Mouse (Mus musculus) hindbrain, postnatal 0 days (tissue): ENCODE measurements around the gene Rnf145. TPM values are rescaled to one million over a fixed set of nuclear protein-coding genes. Genes with fewer than 3 reads are reported as not detected.

Experiments used
- ATAC-seq: fragments of 200-750 bp; cut with Nextera tagmentation; 2 replicates; pipeline ENCODE4 v1.8.0; 2017; ENCODE audit warnings: mild to moderate bottlenecking, moderate TSS enrichment, moderate library complexity
- DNase-seq: peaks from one replicate; pipeline ENCODE4 v3.0.0-alpha.2; 2015; ENCODE audit warnings: low spot score
- H3K27ac ChIP-seq: fragments of 300-500 bp; sonication (generic); 2 replicates; pipeline ENCODE4 v1.5.1; 2014; ENCODE audit warnings: mild to moderate bottlenecking
- H3K27me3 ChIP-seq: fragments of 300-500 bp; sonication (generic); 2 replicates; pipeline ENCODE4 v1.6.1; 2014; ENCODE audit warnings: low read length, mixed read lengths; ENCODE audit not compliant: insufficient read depth
- H3K36me3 ChIP-seq: fragments of 300-500 bp; sonication (generic); 2 replicates; pipeline ENCODE4 v1.6.1; 2014; ENCODE audit warnings: low read length, mixed read lengths; ENCODE audit not compliant: insufficient read depth
- H3K4me1 ChIP-seq: fragments of 300-500 bp; sonication (generic); 2 replicates; pipeline ENCODE4 v1.6.1; 2014; ENCODE audit warnings: antibody characterized with exemption, low read length, mixed read lengths; ENCODE audit not compliant: insufficient read depth
- H3K4me2 ChIP-seq: fragments of 300-500 bp; sonication (generic); 2 replicates; pipeline ENCODE4 v1.6.1; 2014; ENCODE audit warnings: low read depth, mild to moderate bottlenecking, low read length, moderate library complexity, mixed read lengths
- H3K4me3 ChIP-seq: fragments of 300-500 bp; sonication (generic); 2 replicates; pipeline ENCODE4 v1.5.1; 2014; ENCODE audit warnings: low read length
- H3K9ac ChIP-seq: fragments of 300-500 bp; sonication (generic); replicated peaks from 2 replicates; pipeline ENCODE4 v1.6.1; 2014; ENCODE audit warnings: mild to moderate bottlenecking, low read length, moderate library complexity, mixed read lengths
- H3K9me3 ChIP-seq: fragments of 300-500 bp; sonication (generic); 2 replicates; pipeline ENCODE4 v1.6.1; 2016; ENCODE audit warnings: low read length, mixed read lengths
- CTCF ChIP-seq: IDR thresholded peaks from 2 replicates; pipeline ENCODE4 v1.5.1; 2016; ENCODE audit warnings: antibody characterized with exemption, control low read depth, low read depth
- WGBS: fragments of 180-500 bp; shearing (Covaris S2); extraction: QIAGEN DNeasy Blood & Tissue Kit; methylation state at CpG from one replicate; pipeline ENCODE4 v1.1.7; 2014; 5-methylcytosine and 5-hydroxymethylcytosine counted together
- polyA plus RNA-seq: library from polyadenylated mRNA; unstranded; fragments of >200 nt; fragmentation: Nextera tagmentation; extraction: Ambion mirVana; gene quantifications from 2 replicates; pipeline ENCODE4 v1.2.1, GENCODE M21; 2015
- total RNA-seq: library from RNA; depleted of rRNA; stranded (reverse); fragments of >200 nt; gene quantifications from 2 replicates; pipeline ENCODE4 v1.2.3, GENCODE M21; 2014

Rnf145 gene
- total and polyA plus RNA-seq, 2 experiments from 2014 or later = 92.9 to 122 TPM

DNA sequence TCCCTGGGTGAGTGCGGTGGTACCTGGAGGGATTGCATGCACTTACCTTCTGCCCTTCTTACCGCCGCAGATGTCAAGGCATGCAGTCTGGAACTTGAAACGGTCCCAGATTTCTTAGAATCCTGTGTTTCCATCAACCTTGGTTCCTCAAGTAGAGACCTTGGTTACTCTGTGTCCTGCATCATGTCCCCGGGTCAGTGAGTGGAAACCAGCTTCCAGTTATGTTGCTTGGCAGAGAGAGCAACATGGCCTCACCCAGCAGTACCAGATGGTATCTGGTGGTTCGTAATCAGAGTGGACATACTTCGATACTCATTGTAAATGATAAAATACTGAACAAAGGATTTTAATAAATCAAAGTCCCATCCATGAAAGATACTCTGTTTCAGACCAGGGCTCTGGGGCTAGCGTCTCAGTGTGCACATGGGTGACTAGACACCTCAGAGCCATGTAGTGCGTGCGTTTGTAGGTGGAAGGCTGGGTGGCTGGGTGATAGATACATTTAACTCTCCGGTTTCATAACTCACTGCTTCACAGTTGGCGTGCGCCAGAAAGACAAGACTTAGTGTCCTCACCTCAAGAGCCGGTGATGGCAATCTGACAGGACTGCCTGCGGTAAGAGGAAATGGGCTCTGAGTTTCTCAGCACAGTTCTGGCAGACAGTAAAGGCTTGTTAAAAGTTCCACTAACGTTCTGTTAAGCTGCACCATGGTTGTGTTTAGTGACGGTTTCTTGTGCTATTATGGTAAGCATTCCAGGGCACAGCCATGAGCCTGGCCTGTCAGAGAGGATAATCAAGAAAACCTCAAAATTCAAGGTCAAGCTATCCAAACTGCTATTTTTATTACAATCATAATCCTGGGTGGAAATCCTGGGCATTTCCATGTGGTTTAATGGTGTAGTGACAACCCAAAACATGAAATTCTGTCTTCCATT lies 14.3 kb downstream of the Rnf145 start:
- Histone ChIP-seq H3K27ac (no peak overlapping the region), H3K9me3 (no peaks in the 10 kb centered on the region), H3K9ac (no peak overlapping the region), H3K4me1 (no peaks in the 10 kb centered on the region), H3K4me3 (no peak overlapping the region), H3K36me3 (peaks cover 22% of the 10 kb centered on the region), H3K27me3 (no peaks in the 10 kb centered on the region), H3K4me2 (no peak overlapping the region)
- 91% methylated on average over 17 of the region's 17 CpGs for WGBS
- no peak for TF ChIP-seq CTCF
- ATAC-seq = no peak
- DNase-seq = no peak

DNA sequence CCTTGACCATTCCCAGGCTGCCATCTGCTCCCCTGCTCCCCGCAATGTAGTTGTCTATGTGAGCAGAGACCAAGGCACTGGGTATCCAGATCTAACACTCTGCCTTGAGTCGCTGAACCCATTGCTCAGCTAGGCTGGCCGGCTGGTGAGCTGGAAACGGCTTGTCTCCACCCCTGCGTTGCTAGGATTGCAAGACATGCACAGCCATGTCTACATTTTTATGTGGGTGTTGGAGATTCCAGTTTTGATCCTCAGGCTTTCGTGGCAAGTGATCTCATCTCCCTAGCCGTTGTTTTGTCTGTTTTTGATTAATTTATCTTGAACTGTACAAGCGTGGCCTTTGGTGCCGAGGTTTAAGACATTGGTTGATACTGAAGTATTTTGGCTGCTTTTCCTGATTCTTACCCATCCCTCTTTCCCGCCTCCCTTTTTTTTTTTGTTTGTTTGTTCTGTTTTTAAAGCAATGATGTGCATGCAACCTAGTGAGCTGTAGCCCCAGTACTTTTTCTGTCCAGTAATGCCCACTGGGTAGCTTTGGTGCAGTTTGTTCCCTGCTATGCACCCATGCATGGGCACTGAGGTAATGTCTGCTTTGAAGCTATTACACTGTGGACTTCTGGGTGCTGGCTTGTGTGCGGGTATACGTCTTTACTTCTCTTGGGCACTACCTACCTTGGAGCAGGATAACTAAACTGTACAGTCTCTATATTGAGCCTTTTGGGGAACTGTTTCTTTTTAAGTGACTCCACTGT lies 16.4 kb downstream of the Rnf145 start:
- no peak for TF ChIP-seq CTCF
- H3K9me3 ChIP-seq = no peaks in the 10 kb centered on the region
- no peak overlapping the region for H3K27ac ChIP-seq
- no peak overlapping the region for H3K4me3 ChIP-seq
- WGBS = 86% methylated on average over 12 of the region's 12 CpGs
- peaks cover 22% of the 10 kb centered on the region; the same call in 1 of the 2 replicates for H3K36me3 ChIP-seq
- no peak overlapping the region for H3K9ac ChIP-seq
- H3K4me2 ChIP-seq = no peak overlapping the region
- ATAC-seq (no peak), DNase-seq (no peak)
- H3K4me1 ChIP-seq = peaks cover 7% of the 10 kb centered on the region; the same call in 1 of the 2 replicates
- no peaks in the 10 kb centered on the region for H3K27me3 ChIP-seq

DNA sequence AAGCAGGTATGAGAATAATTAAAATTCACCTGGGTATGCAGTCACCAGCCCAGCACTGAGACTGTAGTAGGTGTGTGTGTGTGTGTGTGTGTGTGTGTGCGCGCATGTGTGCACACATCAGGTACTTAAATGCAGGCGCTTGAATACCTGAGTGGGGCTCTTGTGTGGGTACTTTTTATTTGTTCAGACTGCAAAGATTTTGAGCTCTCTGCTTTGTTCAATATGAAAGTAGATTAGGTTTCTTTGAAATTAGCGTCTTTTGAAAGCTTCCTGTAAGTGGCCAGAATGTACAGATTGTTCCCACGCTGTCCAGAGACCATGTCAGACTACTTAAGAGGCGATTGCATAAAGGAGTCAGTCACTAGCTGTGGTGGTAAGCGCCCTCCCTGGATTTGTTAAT lies 18.6 kb downstream of the Rnf145 start:
- Histone ChIP-seq H3K36me3 (peaks cover 22% of the 10 kb centered on the region; the same call in 1 of the 2 replicates), H3K4me3 (no peak overlapping the region), H3K27me3 (no peaks in the 10 kb centered on the region), H3K27ac (no peak overlapping the region), H3K9me3 (no peaks in the 10 kb centered on the region), H3K4me2 (no peak overlapping the region), H3K4me1 (peaks cover 7% of the 10 kb centered on the region; the same call in 1 of the 2 replicates), H3K9ac (no peak overlapping the region)
- DNase-seq (no peak), ATAC-seq (no peak)
- 91% methylated on average over 7 of the region's 7 CpGs for WGBS
- no peak for TF ChIP-seq CTCF

DNA sequence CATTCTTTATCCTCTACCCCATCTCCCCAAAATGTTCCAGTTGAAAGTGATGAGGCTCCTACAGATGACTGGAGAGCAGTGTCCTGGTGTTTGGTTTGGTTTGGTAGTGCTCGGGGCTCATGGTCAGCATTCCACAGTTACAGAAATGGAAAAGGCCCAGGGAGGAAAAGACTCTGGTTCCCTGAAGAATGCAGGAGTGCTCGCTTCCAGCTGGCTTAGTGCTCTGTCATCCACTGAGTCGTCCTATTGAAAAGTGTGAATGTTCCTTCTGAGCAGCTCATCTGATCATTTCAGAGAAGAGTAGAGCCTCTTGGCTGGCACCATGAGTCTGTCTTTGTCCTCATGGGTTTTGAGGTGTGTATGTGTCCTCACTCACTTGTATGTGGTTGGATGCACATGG lies 19.3 kb downstream of the Rnf145 start:
- Histone ChIP-seq H3K4me1 (peaks cover 7% of the 10 kb centered on the region; the same call in 1 of the 2 replicates), H3K27me3 (no peaks in the 10 kb centered on the region), H3K4me3 (no peak overlapping the region), H3K27ac (no peak overlapping the region), H3K36me3 (peaks cover 17% of the 10 kb centered on the region; the same call in 1 of the 2 replicates), H3K9me3 (no peaks in the 10 kb centered on the region), H3K9ac (no peak overlapping the region), H3K4me2 (no peak overlapping the region)
- ATAC-seq = no peak
- no peak for DNase-seq
- 75% methylated on average over 3 of the region's 3 CpGs for WGBS
- TF ChIP-seq CTCF = no peak

DNA sequence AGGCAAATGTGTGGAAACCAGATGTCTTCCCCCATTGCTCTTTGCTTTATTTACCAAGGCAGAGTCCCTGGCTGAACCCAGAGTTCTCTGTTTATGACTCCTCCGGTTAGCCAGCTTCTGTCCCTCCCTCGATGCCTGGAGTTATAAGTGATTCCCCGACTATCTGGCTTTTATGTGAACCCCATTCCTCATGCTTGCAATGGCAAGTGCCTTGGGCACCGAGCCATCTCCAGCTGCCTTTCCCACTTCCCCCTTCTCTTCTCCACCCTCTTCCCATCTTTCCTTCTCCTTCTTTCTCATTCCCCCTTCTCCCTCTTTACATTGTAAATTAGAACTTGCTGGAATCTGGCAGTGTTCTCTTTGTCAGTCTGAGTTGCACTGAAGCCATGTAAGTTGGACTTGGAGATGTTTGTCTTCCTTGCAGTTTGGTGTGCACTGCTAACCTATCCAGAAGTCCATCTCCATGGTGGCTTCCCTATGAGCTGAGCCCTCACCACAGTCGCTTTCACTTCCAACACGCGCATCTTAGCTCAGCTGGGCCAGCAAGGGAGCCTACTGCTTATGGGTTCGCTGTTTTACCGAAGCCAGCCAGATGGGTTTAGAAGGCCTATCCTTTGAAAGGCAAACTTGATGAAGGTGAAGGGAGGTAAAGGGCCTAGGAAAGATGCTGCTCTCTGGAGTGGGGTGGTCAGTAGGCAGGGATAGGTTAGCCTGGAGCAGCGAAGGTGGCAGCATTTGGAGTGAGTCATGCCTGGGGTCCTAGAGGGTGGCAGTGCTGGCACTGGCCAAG lies 19.9 kb downstream of the Rnf145 start:
- H3K36me3 ChIP-seq = peaks cover 11% of the 10 kb centered on the region; the same call in 1 of the 2 replicates
- H3K9me3 ChIP-seq = no peaks in the 10 kb centered on the region
- no peaks in the 10 kb centered on the region for H3K27me3 ChIP-seq
- H3K9ac ChIP-seq = no peak overlapping the region
- WGBS = 81% methylated on average over 10 of the region's 10 CpGs
- H3K27ac ChIP-seq = no peak overlapping the region
- no peak overlapping the region for H3K4me3 ChIP-seq
- ATAC-seq = no peak
- no peak overlapping the region for H3K4me2 ChIP-seq
- peaks cover 7% of the 10 kb centered on the region; the same call in 1 of the 2 replicates for H3K4me1 ChIP-seq
- DNase-seq = no peak
- TF ChIP-seq CTCF = no peak

DNA sequence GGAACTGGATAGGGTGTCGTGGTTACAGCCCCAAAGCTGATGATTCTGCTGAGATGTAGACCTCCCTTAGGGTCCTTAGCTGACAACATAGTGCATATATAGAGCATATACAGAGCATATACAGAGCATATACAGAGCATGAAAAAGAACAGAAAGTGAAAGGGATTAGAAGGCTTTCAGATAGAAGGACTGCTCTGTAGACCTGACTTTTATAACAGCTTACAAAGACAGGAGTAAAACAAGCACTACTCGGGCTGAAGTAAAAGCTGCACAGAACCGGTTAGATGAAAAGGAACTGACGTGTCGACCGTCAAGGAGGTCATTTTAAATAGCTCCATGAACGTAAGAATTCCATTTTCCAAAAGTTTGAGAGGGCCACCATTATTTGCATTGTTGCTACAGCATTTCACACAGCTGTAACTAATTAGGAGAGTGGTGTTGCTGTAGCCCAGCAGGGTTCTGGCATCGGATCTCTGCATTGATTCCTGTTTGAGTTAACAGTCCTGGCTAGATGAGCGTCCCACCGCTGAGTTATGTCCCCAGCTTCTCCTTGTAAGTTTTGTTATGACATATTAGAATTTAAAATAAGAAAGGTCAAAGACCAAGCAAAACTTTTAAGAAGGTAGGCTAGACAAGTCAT lies 20.6 kb downstream of the Rnf145 start:
- peaks cover 9% of the 10 kb centered on the region; the same call in 1 of the 2 replicates for H3K36me3 ChIP-seq
- no peak for TF ChIP-seq CTCF
- DNase-seq (peak; percentile 20), ATAC-seq (no peak)
- no peak overlapping the region for H3K9ac ChIP-seq
- H3K4me3 ChIP-seq = no peak overlapping the region
- 46% methylated on average over 10 of the region's 10 CpGs for WGBS
- H3K4me1 ChIP-seq = peaks cover 7% of the 10 kb centered on the region; the same call in 1 of the 2 replicates
- H3K9me3 ChIP-seq = no peaks in the 10 kb centered on the region
- H3K4me2 ChIP-seq = no peak overlapping the region
- H3K27me3 ChIP-seq = no peaks in the 10 kb centered on the region
- H3K27ac ChIP-seq = no peak overlapping the region
